In the genomic region with DNA sequence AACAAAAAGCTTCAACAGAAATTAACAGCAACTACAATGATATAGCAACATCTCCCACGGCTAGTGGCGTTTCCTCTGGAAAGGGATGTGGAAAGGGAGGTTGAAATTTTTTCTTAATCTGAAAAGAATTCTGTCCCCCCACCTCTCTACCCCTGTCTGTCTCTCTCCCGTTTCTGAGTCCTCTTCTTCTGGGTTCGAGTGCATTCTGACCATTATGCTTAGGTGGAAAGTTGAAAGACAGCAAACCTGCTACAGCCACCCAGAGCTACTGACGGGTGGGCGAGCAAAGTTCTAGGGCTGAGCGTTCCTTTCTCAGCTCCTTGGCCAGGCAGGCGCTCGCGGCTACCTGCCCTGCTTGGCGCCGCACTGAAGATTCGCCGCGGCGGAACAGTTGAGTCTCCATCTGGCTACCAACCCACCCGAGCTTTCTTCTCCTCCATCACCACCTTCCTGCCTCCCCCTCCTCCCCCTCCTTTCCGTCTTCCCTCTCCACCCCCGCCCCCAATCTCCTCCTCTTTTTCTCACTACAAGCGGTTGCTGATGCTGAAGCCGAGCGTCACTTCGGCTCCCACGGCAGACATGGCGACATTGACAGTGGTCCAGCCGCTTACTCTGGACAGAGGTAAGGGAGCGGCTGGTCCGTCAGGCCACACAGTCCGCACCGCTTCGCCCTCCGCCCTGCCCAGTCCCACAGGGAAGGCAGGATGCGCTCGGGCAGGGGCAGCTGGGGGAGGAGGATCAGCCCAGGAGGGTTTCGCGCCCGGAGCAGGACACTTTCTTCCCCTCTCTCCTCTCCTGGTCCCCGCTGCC, we compare ENCODE assay signal across 8 mouse cellular contexts. TPM values are rescaled to one million over a fixed set of nuclear protein-coding genes. Genes with fewer than 3 reads are reported as not detected.
DNase-seq lines count a peak whose midpoint lies in the region; ATAC-seq and TF ChIP-seq lines count a peak whose summit lies in the region.

TSS of gene Lin7a (plus strand) at position 366 of the 810 bp plus-strand sequence.

- H3K36me3 ChIP-seq in heart, embryonic 10.5 days = no peaks in the 10 kb centered on the region
- no peaks in the 10 kb centered on the region for H3K36me3 ChIP-seq in liver, embryonic 16.5 days (ENCODE audit: control insufficient read depth, insufficient read depth)

- no peaks in the 10 kb centered on the region for H3K4me1 ChIP-seq in heart, embryonic 10.5 days
- peaks cover 5% of the 10 kb centered on the region; the same call in 1 of the 2 replicates for H3K4me1 ChIP-seq in cerebellum, adult 2 months (ENCODE audit: control insufficient read depth, insufficient read depth, low read length)
- H3K4me1 ChIP-seq in liver, embryonic 16.5 days (ENCODE audit: control insufficient read depth, low read depth, low read length) = no peaks in the 10 kb centered on the region

- WGBS in heart, embryonic 10.5 days = 2% methylated on average over 38 of the region's 38 CpGs
- WGBS in cerebellum, adult 2 months = under 1% methylated on average over 38 of the region's 38 CpGs
- 2% methylated on average over 38 of the region's 38 CpGs for WGBS in liver, embryonic 16.5 days (ENCODE audit: insufficient replicate concordance)

- no peaks in the 10 kb centered on the region for H3K9me3 ChIP-seq in heart, embryonic 10.5 days
- no peaks in the 10 kb centered on the region for H3K9me3 ChIP-seq in liver, embryonic 16.5 days (replicated peaks; ENCODE audit: control insufficient read depth, low read length)

- intact Hi-C loops in heart, postnatal 25 days (cut with DNase I) = no loop called here

- peak within 1 kb of the TSS; percentile 52 for H3K4me2 ChIP-seq in liver, embryonic 16.5 days (ENCODE audit: low read depth, low read length)

- peak; percentile 91 for TF ChIP-seq POLR2A in cerebellum, adult 2 months (IDR thresholded peaks at IDR 0.05; ENCODE audit: borderline replicate concordance, insufficient read depth, low read length)

- peak within 1 kb of the TSS; percentile 73 for H3K4me3 ChIP-seq in heart, embryonic 10.5 days
- H3K4me3 ChIP-seq in cerebellum, adult 2 months (replicated peaks; ENCODE audit: insufficient read depth, low read depth, low read length) = peak within 1 kb of the TSS; percentile 84
- peak within 1 kb of the TSS; percentile 59 for H3K4me3 ChIP-seq in liver, embryonic 16.5 days (ENCODE audit: low read depth, low read length)

- peak within 1 kb of the TSS; percentile 39 for H3K9ac ChIP-seq in liver, embryonic 16.5 days (ENCODE audit: low read depth, low read length)

- peaks cover 41% of the 10 kb centered on the region for H3K27me3 ChIP-seq in heart, embryonic 10.5 days (ENCODE audit: insufficient read depth, poor library complexity, severe bottlenecking)
- no peaks in the 10 kb centered on the region for H3K27me3 ChIP-seq in cerebellum, adult 2 months (ENCODE audit: control insufficient read depth, insufficient read depth, low read length)
- peaks cover 12% of the 10 kb centered on the region for H3K27me3 ChIP-seq in liver, embryonic 16.5 days (ENCODE audit: control insufficient read depth, insufficient read depth, low read depth, low read length)

- no peak for DNase-seq in heart, embryonic 10.5 days (ENCODE audit: low spot score)
- DNase-seq in heart, postnatal 25 days (ENCODE audit: low spot score) = no peak
- peak in 1 of 2 experiments; percentile 84 for DNase-seq in cerebellum, adult 2 months
- peak; percentile 47 to 57 for DNase-seq in frontal cortex, postnatal 36 days (ENCODE audit: low spot score in 2 of 2)
- peak; percentile 13 to 56 for DNase-seq in kidney, postnatal 25 days
- peak; percentile 10 for DNase-seq in skeletal muscle tissue, adult 2 months (ENCODE audit: low read depth, low spot score)
- no peak for DNase-seq in spleen, postnatal 36 days (ENCODE audit: low spot score in 2 of 2)

- no peak for ATAC-seq in liver, embryonic 16.5 days (ENCODE audit: low read depth)

- H3K27ac ChIP-seq in heart, embryonic 10.5 days = peak within 1 kb of the TSS; percentile 37
- H3K27ac ChIP-seq in cerebellum, adult 2 months (ENCODE audit: insufficient read depth, low read length) = peak within 1 kb of the TSS; percentile 99
- peak within 1 kb of the TSS; percentile 70 for H3K27ac ChIP-seq in liver, embryonic 16.5 days (ENCODE audit: low read length)

- no peak for TF ChIP-seq CTCF in cerebellum, adult 2 months (IDR thresholded peaks at IDR 0.05; ENCODE audit: borderline replicate concordance, insufficient read depth, low read depth, low read length)

RNA-seq across cellular contexts. Expression of gene Lin7a, which starts in this region (rescaled TPM):
- polyA plus RNA-seq in heart, embryonic 10.5 days (2016; fragmentation: Nextera tagmentation; extraction: Ambion mirVana) = 0.54 and 2.1 TPM in 2 replicates
- total RNA-seq in heart, postnatal 25 days (2021) = 1 to 10 TPM; 1.2 to 1.4 TPM
- 49.4 and 60.7 TPM in 2 replicates for polyA plus RNA-seq in cerebellum, adult 2 months (2012; rRNA removed)
- polyA plus RNA-seq in liver, embryonic 16.5 days (2015; fragmentation: Nextera tagmentation; extraction: Ambion mirVana) = 1.3 TPM in 2 replicates

Comparison
In these comparisons a context has a peak if more than half of its experiments do, and no peak if none do; other contexts are left out.
1. RNA of gene Lin7a (polyA plus RNA-seq): 49.4 to 60.7 TPM in cerebellum, adult 2 months; 0.54 to 2.1 TPM in heart, embryonic 10.5 days and 1.3 TPM in liver, embryonic 16.5 days; every median in the first group is over 10 times any median in the second.
2. DNase-seq: peak in frontal cortex, postnatal 36 days (2 of 2), kidney, postnatal 25 days (2 of 2) and skeletal muscle tissue, adult 2 months (single experiment); none in heart, embryonic 10.5 days (single experiment), heart, postnatal 25 days (single experiment) and spleen, postnatal 36 days (0 of 2).
3. H3K27ac ChIP-seq: peak in every context shown above with its lines; median percentile 99 in cerebellum, adult 2 months; 70 in liver, embryonic 16.5 days; 37 in heart, embryonic 10.5 days.
4. Peak in every context shown above with its lines, with median percentiles within 50 percentile points of each other: H3K4me3 ChIP-seq.